Mouse (Mus musculus) effector memory CD4-positive, alpha-beta T cell, adult 7 months (primary cell): ENCODE measurements around the gene Vmn2r51. TPM values are rescaled to one million over a fixed set of nuclear protein-coding genes. Genes with fewer than 3 reads are reported as not detected.

ENCODE experiments used
- polyA plus RNA-seq: library from polyadenylated mRNA; unstranded; fragments of 100-300 nt; shearing (Covaris generic); gene quantifications from one replicate; pipeline ENCODE4 v1.2.1, GENCODE M21; 2017

Gene Vmn2r51
- polyA plus RNA-seq: 0.17 TPM

DNA sequence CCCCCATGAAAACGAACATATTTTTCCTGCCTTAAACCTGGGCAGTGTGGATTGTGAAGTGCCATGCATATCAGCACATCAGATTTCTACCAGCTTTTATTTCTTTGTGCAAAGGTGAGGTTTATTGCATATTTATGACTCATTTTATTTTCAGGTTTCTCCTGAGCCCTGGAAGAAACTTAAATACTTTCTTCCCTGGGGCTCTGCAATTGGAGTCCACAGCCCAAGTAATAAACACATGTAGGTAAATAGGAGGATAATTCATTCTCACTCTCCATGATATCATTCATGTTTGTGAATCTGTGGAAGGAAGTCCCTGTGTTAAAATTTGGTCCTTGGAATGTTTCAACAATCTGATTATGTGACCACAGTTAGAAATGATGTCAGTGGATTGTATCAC lies at the start of gene Vmn2r51:
TSS of gene Vmn2r51 (minus strand) at position 101 of the 400 bp plus-strand sequence.

GRCm38 (mm10) chr7:10053196-10053595 lies 52.3 kb downstream of the Vmn2r51 start, which contains the start of gene Vmn2r50:
TSS of gene Vmn2r50 (minus strand) at chr7:10053296.

Other genes starting within 250 kb of the Vmn2r51 start
- gene Vmn2r48, start 152.2 kb downstream of the Vmn2r51 start, polyA plus RNA-seq: not detected
- not detected for gene Vmn2r49, start 113.5 kb downstream of the Vmn2r51 start, polyA plus RNA-seq
- not detected for gene Vmn2r50, start 52.4 kb downstream of the Vmn2r51 start, polyA plus RNA-seq
- 0.10 TPM for gene Vmn2r52, start 70.8 kb upstream of the Vmn2r51 start, polyA plus RNA-seq
- not detected for gene Vmn1r66, start 172.3 kb upstream of the Vmn2r51 start, polyA plus RNA-seq